Mouse (Mus musculus): Measurements from ENCODE around the gene Acvr2b.
"Not testable (repeated sequence)": the region's sequence is repeated elsewhere in the genome, so short reads cannot be mapped to it uniquely, and the experiment has no call there.

Gene Acvr2b

DNA sequence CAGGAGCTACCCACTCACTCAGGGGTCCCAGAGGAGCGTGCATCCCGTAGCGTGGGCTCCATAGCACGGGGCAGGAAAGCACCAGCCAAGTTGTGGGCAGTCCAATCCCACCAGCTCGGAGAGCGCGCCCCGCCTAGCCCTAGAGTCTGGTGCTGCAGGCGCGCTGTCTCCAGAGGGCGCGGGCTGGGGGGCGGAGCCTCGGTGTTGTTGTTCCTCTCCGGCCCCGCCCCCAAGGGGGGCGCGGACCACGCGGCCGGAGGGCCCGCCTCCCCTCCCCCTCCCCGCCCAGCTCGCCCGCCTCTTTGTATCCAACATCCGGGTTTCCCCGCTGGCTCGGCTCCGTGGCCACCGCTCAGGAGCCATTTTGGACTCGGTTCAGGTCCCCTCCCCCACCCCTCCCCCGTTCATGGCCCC lies at the start of gene Acvr2b:
Gene Acvr2b, plus strand, starts transcription at position 318 of the 414 bp plus-strand sequence.
- DNase-seq, result peak; percentile 98

GRCm38 (mm10) chr9:119353926-119354325 lies 48.0 kb upstream of the Acvr2b start:
- DNase-seq, result no peak

GRCm38 (mm10) chr9:119355943-119356342 lies 46.0 kb upstream of the Acvr2b start:
- DNase-seq, result no peak

- peak; percentile 94 for DNase-seq
Measured at GRCm38 (mm10) chr9:119357331-119358057, 44.4 kb upstream of the Acvr2b start, which contains the start of gene Xylb. Xylb (plus strand) TSS chr9:119357381.

DNA sequence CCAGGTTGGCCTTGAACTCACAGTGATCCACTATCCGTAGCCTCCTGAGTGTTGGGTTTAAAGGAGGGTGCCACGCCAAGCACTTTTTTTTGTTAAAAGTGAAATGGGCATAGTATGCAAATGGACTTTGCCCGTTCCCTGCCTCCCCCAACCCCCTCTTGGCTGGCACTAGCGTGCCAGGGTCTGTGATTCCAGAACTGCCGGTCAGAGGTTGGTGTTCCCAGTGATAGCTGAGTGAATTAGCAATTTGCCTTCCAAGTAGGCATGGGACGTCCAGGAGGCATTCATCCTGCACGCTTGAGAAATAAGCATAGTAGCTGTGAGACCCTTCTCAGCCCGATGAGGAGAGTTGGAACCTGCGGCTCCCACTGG lies 43.9 kb upstream of the Acvr2b start:
- no peak for DNase-seq

DNA sequence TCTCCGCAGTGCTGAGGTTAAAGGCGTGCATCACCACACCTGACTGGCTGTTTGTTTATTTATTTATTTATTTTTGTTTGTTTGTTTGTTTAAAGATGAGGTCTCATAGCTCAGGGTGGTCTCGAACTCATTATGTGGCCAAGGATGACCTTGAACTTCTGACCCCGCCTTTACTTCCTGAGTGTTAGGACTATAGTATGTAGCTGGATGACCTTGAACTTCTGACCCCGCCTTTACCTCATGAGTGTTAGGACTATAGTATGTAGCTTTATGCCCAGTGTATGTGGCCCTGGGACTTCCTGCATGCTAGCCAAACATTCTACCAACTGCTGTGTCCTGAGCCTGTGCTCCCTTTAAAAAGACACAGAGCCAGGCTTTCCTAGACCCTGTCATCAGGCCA lies 40.5 kb upstream of the Acvr2b start:
- no peak for DNase-seq

DNA sequence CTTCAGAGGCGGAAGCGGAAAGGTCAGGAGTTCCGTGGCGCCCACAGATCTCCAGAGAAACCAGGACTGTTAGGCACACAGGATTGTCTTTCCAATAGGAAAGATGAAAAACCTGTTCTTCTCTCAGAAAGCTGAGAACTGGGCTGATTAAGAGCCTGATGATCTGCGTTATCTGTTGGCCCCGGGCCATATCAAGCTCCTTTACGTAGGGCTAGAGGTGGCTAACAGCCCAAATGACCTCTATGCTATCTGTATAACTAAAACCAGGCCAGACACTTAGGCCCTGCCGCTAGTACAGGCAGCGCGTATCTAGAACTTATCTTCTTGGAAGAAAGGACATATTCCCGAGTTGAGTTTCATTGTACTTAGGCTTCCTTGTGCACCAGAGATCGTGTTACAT lies 38.7 kb upstream of the Acvr2b start:
- DNase-seq, result no peak

DNA sequence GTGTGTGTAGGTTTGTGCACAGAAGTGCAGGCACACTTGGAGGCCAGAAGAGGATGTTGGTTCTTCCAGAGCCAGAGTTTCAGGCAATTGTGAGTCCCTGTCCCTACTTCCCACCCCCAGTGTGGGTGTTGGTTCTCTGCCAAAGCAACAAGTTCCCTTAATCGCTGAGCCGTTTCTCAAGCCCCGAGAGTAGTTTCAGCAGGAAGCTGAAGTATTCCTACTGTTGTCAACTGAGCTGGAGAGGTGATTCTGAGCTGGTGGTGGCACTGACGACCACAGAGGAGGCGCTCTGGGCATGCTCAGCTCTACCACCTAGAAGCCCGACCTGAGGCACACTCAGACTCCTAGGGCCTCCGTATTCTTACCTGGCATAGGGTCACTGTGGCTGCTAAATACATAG lies 36.6 kb upstream of the Acvr2b start, which contains the start of gene Slc22a14:
Gene Slc22a14, minus strand, starts transcription at position 270 of the 400 bp plus-strand sequence.
- no peak for DNase-seq

DNA sequence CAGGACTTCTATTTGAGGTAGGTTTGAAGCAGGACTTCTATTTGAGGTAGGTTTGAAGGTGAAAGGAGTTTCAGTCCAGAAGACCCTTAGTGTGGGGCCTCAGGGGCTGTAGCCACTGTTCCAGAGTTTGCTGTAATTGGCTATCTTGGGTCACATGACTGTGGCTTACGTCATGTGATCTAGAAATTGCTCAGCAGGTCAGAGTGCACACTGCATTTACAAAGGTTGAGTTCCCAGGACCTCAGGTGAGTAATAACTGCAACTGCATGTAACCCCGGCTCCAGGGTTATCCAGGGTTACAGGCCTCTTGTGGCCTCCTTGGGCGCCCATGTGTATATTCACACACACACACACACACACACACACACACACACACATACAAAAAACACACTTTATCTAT lies 33.6 kb upstream of the Acvr2b start:
- no peak for DNase-seq

GRCm38 (mm10) chr9:119370770-119371169 lies 31.1 kb upstream of the Acvr2b start:
- DNase-seq, result not testable (repeated sequence)

GRCm38 (mm10) chr9:119371251-119371650 lies 30.7 kb upstream of the Acvr2b start:
- no peak for DNase-seq

DNA sequence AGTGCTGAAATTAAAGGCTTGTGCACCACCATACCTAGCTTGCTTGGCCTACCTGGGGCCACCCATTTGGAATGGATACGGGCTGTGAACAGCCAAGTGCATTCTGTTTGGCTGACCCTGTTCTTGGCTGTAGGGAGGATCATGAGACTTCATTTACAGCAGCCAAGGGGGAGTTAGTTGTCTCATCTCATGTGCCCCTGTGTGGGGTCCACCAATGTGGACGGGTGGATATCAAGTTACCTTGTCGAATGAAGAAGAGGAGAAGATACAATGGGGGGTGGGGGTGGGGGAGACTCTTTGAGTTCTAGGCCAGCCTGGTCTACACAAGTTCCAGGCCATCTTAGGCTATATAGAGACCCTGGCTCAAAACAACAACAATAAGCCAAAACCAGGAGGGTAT lies 26.9 kb upstream of the Acvr2b start:
- DNase-seq, result no peak

GRCm38 (mm10) chr9:119375556-119375955 lies 26.4 kb upstream of the Acvr2b start:
- no peak for DNase-seq

DNA sequence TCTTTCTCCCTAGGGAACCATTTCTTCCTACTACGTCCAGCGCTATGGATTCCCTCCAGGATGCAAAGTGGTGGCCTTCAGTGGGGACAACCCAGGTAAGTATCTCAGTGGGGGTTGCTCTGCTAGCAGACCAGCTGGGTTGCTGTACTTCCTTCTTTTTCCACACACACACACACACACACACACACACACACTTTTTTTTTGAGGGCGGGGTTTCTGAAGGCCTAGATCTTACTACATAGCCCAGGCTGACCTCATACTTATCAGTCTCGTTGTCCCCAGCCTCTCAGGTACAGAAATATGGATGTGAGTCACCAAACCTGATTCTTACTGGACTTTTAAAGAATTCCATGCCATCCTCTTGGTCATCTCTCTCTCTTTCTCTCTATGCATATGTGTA lies 23.7 kb upstream of the Acvr2b start:
- no peak for DNase-seq

DNA sequence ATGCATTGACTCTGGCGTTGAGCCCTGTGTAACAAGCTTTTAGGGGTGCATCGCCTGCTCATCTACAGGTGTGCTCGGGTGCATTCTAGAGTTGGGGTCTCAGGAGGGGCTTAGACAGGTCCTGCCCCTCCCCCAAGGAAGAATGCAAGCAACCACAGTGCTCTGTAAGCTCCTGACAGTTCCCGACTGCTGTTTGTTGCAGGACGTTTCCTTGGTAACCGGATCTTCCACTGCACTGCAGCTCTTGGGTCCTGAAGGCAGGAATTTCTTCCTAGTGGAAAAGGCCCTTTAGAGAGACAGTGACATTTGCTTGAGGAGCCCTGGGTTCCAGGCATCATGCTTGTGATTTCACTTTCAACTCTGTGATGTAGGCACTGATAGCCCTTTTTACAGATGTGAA lies 19.3 kb upstream of the Acvr2b start:
- peak; percentile 26 for DNase-seq

DNA sequence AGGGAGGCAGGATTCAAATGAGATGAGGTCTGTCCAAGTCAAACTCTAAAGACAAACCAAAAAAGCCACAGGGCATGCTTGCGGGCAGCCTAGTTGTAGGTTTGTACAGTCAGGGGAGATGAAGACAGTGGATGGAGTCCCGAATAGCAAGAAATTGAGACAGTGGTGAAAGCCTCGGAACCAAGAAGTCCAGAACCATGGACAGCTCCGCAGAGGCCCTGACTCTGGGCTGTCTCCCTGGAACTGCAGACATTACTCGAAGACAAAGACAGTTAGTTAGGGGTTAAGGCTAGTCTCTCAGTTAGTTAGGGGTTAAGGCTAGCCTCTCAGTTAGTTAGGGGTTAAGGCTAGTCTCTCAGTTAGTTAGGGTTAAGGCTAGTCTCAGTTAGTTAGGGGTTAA lies 13.0 kb upstream of the Acvr2b start:
- DNase-seq, result no peak

- DNase-seq, result no peak
Measured at GRCm38 (mm10) chr9:119390214-119390613, 11.7 kb upstream of the Acvr2b start.

DNA sequence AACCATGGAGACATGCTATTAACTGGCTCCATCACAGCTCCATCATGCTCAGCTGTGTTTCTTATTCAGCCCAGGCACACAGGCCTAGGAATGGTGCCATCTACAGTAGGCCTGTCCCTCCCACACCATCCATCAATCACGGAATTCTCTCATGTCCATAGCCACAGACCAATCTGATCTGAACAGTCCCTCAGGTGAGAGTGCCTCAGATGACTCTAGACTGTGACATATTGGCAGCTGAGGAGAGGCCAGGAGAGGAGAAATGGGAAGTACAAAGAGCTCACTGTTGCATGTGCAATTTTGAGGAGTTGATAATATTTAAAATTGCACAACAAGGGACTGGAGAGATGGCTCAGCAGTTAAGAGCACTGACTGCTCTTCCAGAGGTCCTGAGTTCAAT lies 7.1 kb upstream of the Acvr2b start:
- no peak for DNase-seq

- no peak for DNase-seq
Measured at GRCm38 (mm10) chr9:119401351-119401750, 567 bp upstream of the Acvr2b start.

DNA sequence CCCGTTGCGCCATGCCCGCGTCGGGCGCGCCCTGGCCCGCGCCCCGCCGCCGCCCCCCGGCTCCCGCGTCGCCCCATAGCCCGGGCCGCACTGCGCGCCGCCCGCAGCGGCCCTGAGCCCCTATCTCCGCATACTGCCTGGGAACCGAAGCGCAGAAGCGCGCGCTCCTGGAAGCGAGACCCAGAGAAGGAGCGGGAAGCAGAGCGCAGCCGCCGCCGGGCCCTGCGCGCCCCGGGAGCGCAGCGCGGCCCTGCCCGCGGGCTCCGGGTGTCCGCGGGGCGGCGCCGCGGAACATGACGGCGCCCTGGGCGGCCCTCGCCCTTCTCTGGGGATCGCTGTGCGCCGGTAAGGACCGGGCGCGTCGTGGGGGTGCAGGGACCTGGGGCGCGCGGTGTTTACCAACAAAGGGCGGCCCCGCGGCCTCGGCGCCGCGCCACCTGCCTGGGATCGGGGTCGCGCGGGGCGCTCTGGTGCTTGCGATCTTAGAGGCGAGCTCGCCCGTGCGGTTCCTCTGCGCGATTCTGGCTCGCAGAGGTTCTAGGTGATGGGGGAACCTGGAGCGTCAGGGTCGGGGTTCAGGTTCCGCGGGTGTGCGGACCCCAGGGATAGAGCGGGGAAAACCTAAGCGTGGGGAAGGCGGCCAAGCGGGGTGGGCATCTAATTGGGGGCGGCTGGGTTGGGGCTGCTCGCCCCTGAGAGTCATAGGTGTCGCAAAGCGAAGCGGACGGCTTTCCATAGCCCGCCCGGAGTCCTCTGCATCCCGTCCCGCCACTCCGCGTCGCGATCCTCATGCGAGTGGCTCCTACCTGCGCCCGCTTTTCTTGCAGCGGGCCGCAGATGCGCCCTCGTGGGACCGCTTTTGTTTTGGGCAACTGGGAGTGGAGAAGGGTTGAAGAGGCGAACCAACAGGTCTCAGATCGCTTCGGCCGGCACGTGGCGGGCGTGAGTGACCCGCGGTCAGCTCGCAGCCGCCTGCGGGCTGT lies 626 bp downstream of the Acvr2b start:
- peak; percentile 64 for DNase-seq

DNA sequence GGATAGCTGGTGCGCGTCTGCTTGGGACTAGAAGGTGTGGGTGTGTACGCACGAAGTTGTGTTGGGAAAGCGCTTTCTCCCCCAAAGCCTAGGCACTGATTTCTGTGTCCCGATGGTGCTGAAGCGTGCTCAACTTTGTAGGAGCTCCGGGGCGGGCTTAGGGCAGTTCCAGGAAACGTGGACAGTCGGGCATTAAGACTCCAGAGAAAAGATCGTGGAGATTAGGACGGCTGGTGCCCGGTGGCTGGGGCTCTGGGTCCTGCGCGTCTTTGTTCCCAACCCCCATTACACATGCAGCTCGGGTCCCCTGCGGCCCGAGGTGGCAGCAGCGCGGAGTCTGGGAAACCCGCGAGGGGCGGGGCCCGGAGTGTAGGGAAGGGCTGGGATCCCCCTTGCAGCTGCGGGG lies 1.3 kb downstream of the Acvr2b start:
- peak; percentile 87 for DNase-seq

- no peak for DNase-seq
Measured at GRCm38 (mm10) chr9:119404090-119404489, 2.2 kb downstream of the Acvr2b start.

GRCm38 (mm10) chr9:119407884-119408283 lies 6.0 kb downstream of the Acvr2b start:
- no peak for DNase-seq
